Mouse (Mus musculus) brain, embryonic 14.5 days (tissue): ENCODE results near the gene Adra1b.

Source experiments
- CTCF ChIP-seq: fragments of 200-500 bp; IDR thresholded peaks from 2 replicates; pipeline ENCODE4 v1.5.1; 2012; ENCODE audit warnings: inconsistent platforms, mild to moderate bottlenecking, moderate library complexity, borderline replicate concordance; ENCODE audit not compliant: insufficient read depth, insufficient read length; ENCODE audit errors: extremely low read depth
- POLR2A ChIP-seq: fragments of 200-500 bp; IDR thresholded peaks from 2 replicates; pipeline ENCODE4 v1.6.1; 2012; ENCODE audit warnings: mild to moderate bottlenecking, inconsistent platforms, borderline replicate concordance; ENCODE audit not compliant: poor library complexity, insufficient read depth, insufficient read length, severe bottlenecking; ENCODE audit errors: extremely low read depth

GRCm38 (mm10) chr11:43877211-43877610, 23.8 kb downstream of the Adra1b start:
- TF ChIP-seq POLR2A: no peak
- no peak for TF ChIP-seq CTCF
